Mouse (Mus musculus) spleen, adult 2 months (tissue): ENCODE data around the gene Eef2.

Experiments
- CTCF ChIP-seq: fragments of 200-500 bp; IDR thresholded peaks from 2 replicates; pipeline ENCODE4 v1.5.1; 2011; ENCODE audit warnings: mild to moderate bottlenecking, inconsistent platforms; ENCODE audit not compliant: insufficient read depth, insufficient read length, insufficient replicate concordance; ENCODE audit errors: extremely low read depth
- POLR2A ChIP-seq: fragments of 200-500 bp; IDR thresholded peaks from 2 replicates; pipeline ENCODE4 v1.6.1; 2011; ENCODE audit warnings: low read depth, low read length, inconsistent platforms

DNA sequence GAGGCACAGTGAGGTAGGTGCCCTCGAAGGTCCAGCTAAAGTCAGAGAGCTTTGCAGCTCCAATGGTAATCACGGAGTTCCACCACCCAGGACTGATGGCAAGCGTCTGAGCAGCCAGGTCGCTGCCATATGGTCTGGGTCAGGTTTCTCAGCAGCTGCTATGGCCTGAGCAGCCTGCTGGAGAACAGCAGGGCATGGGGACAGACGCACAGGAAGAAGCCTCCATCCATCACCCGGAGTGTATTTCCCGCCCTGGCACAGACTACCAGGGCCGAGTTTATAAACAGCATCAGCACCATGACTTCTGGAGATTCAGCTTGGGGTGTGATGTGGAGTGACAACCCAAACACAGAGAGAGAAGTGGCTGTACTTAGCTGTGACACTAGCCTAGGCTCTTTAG is 11.3 kb upstream of the Eef2 start:
- no peak for TF ChIP-seq CTCF
- TF ChIP-seq POLR2A, result no peak
